Mouse (Mus musculus): ENCODE measurements around the gene Kazn.

The Kazn gene

DNA sequence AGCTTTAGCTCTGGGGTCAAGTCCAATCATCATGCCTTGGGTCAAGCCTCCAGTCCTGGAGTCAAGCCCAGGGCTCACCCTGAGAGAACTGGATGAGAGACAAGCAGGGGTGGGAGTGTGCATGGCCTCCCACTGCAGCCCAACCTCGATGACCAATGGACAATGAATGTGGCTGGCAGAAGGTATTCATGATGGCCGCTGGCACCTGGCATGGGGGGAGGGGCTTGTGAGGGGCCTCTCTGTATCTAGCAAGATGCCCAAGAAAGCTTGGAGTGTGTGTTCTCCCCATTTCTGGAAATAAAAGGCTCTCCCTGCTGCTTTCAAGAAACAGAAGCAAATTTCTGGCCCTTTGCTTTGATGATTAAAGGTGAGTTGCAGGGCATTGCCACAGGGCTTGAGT lies 50.7 kb downstream of the Kazn start:
- no peak for DNase-seq

DNA sequence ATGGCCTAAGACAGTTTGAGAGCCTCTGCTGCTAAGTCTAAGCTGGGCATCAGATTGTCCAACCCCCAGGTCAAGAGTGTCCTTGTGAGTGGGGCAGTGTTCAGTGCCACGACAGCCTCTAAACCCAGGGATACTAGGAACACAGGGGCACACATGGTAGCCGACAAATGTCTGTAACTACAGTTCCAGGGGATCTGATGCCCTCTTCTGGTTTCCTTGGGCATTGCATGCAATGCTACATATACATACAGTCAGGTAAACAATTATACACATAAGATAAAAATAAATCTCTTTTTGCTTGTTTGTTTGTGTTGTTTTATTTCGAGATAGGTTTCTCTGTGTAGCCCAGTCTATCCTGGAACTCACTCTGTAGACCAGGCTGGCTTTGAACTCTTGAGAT lies 53.0 kb downstream of the Kazn start:
- DNase-seq = no peak

- DNase-seq = no peak
These were observed 53.7 kb downstream of the Kazn start for GRCm38 (mm10) chr4:142185533-142185900.

- DNase-seq = no peak
These were observed 54.2 kb downstream of the Kazn start for GRCm38 (mm10) chr4:142184852-142185532.

DNA sequence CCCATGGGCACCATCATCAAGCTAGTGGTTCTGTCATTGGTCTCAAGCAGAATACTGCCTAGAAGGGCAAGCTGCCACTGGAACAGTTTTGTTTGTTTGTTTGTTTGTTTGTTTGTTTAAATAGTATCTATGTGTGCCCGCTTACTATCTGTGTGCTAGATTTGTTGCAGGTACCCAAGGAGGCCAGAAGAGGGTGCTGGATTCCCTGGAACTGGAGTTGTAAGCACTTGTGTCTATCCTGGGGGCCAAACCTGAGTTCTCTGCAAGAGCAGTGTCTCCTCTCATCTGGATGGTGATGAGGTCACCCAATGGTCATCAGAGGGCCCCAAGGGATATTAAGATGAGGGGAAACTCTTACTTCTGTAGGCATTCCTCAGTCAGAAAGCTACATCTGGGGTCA lies 55.6 kb downstream of the Kazn start:
- no peak for DNase-seq

- no peak for DNase-seq
These were observed 56.2 kb downstream of the Kazn start for GRCm38 (mm10) chr4:142183015-142183414.

GRCm38 (mm10) chr4:142181646-142182045 lies 57.6 kb downstream of the Kazn start:
- DNase-seq = no peak

GRCm38 (mm10) chr4:142180874-142181273 lies 58.3 kb downstream of the Kazn start:
- no peak for DNase-seq

GRCm38 (mm10) chr4:142180289-142180688 lies 58.9 kb downstream of the Kazn start:
- DNase-seq = peak; percentile 77 to 80

DNA sequence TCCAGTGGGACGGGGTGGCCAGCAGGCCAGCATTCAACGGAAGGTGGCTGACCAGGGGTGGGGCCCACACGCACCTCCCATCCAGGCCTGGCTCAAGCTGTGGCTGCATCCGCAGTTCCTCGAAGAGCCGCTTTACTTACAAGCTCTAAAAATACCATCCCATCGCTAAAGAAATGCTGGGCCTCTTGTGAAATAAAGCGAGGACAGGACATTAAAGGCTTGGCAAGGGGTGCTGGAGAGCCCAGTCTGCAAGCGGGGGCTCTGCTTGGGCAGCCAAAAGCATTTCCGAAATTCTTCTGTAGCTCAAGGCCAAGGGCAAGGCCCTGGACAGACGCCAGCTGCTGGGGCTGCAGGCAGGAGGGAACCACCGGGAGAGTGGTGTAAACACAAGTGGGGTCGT lies 59.7 kb downstream of the Kazn start:
- peak; percentile 57 to 75 for DNase-seq

GRCm38 (mm10) chr4:142176732-142177131 lies 62.5 kb downstream of the Kazn start:
- no peak for DNase-seq

GRCm38 (mm10) chr4:142173981-142174485 lies 65.2 kb downstream of the Kazn start:
- no peak for DNase-seq

DNA sequence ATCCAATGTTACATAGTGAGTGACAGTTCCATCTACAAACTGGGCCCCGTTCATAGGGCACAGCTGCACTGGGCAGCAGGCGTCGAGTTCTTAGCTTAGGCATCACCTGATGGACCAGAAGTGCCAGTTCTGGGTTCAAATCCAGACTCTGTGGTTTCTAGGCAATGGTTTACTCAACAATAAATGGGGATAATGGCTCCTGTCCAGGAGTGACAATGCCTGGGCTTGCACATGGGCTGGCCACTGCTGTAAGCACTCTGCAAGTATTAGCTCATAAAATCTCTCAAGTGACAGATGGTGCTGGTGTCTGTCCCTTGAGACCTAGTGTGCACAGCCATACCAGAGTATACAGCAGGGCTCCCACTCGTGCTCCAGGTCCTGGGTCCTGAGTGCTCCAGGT lies 66.3 kb downstream of the Kazn start:
- DNase-seq = no peak

DNA sequence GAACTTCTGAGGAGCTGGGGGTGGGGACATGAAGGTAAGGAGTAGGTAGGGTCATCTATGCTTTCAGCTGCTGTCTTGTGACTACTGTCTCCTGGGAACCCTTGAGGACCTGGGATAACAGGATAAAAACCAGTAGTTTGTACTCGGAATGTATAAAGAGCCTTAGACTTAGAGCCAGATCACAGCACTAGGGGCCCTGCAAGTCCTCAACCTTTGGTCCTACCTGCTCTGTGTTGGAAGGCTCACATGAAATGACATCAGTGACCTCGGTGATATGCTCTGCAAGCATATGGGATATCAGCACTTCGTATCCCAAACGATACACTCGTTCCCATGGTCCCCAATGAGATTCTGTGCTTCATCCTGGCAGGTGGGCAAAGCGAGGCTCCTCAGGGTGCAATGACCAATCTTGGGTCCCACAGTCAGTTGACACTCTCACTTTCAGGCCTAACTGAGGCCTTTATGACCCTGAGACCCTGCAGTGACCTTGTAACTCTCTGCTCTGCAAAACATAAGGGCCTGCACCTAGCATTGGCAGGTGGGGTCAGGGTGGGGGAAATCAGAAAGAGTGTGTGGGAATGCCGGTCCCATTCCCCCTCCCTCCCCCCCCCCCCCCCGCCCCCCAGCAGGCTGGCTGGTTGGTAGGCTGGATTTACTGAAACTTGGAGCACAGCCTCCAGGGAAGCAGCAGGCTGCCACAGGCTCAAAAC lies 67.3 kb downstream of the Kazn start:
- no peak for DNase-seq

- peak; percentile 34 to 54 for DNase-seq
These were observed 68.1 kb downstream of the Kazn start for GRCm38 (mm10) chr4:142170882-142171768.

DNA sequence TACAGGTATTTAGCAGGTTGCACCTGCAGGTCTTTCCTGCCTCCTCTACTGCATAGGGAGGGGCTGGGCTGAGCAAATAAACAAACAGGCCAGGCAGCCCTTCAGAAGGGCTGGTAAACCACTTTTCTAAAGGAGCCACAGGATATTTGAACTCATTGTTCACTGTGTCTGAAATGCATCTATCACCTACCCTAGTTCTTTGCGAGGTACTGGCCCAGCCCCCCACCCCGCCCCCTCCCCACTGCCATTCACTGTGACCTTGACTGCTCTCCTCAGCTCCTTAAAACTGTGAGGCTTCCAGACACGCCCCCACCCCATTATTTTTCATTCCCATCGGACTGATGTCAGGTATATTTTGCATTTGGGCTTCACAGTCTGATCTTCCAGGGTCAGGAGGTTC lies 69.6 kb downstream of the Kazn start:
- DNase-seq = no peak

- no peak for DNase-seq
These were observed 70.8 kb downstream of the Kazn start for GRCm38 (mm10) chr4:142168352-142168751.

DNA sequence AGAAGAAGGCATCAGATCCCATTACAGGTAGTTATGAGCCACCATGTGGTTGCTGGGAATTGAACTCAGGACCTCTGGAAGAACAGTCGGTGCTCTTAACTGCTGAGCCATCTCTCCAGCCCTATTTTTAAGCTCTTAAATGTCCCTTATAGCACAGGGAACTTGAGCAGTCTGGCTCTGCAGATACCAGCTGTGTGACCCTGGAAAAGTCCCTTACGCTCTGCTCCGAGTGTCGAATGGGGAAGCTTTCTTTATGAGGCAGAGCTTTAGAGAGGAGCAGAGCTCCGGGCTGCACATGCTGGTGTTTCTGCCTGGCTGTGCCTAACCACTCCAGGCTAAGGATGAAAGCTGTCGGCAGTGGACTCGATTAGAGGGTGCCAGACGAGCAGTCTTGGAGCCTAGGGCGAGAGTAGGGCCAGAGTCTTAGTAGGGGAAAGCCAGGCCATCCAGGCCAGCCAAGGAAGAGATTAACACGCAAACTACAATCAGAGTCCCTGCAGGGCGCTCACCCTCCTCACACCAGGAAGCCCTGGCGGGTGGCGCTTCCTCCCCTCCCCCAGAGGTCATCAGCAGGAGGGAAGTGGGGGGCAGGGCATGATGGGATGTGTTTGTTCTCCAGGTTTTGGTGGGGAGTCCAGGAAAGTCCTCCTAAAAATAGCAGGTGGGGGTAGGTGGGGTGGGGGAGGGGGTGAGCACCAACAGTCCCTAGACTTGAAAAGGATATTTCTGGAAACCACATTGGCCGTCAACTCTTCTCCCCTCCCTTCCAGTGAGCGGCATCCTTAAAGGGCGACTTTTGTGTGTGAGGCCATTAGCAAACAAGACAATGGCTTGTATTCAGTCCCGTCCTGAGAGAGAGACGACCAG lies 73.1 kb downstream of the Kazn start:
- DNase-seq = peak; percentile 73 to 80

DNA sequence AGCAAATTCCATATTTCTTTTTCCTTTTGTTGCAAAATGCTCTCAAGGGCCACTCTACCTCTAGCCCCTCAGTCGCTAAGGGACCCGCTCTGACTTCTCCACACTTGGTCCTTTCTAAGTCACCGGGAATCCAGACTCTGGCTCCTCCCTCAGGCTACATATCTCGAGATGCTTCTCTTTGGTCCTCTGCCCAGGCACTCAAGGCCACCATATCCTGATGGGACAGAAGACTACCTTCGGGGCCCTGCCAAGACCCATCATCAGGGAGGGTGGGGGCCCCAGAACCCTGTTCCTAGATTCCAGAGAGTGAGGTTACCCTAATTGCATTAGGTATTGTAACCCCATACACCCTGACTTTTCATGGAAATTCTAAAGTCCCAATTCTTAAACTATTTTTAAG lies 73.8 kb downstream of the Kazn start:
- DNase-seq = no peak

DNA sequence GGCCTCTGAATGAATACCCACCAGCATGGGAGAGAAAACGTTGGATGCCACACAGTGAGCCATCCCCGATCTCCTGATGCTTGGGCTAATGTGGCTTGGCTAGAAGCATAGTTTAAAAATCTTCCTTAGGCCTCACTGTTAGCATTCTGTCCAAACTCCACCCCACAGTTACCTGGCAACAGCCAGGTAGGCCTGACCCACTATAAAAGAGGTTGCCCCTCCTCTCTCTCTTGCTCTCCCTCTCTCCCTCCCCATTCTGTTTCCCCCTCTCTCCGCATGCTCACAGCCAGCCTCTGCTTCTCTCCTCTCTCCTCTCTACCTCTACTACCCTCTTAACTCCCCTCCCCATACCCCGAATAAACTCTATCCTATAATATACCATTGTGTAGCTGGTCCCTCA lies 74.8 kb downstream of the Kazn start:
- no peak for DNase-seq

DNA sequence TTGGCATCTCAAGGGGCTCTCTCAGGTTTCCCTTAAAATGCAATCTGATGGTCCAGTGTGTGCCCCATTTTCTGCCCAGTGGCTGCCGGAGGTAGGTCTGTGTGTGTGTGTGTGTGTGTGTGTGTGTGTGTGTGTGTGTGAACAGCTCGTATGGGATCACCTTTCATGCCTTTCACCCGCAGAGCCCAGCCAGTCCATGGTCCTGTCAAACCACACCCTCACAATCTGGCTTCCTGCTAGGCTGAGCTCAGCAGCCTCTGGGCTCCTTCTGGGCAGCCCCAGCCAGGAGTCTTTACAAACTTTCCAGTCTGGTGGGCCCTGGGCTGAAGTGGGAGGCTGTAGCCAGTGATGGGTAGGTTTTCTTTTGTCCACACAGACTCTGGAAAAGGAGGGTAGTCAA lies 75.3 kb downstream of the Kazn start:
- DNase-seq = no peak

DNA sequence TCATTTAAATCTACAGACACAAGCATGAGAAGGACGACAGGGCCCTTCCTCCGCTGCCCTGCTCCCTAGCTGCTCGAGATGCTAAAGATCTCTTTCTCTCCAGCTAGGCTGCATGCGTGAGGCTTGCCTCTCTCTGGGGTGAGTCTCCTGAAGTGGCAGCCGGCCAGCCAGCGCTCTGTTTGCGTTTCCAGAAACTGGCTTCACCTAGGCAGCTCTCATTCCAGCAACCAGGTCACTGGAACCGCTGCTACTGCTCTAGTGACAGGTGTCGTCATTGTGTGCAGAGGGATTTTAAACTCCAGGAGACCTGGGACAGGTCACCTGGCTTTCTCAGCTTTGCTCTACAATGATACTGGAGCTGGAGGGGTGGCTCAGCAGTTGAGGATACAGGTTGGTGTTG lies 76.5 kb downstream of the Kazn start:
- peak; percentile 55 to 70 for DNase-seq
